Mouse (Mus musculus) intestine, embryonic 16.5 days (tissue): ENCODE results near the gene Plac9a. TPM values are rescaled to one million over a fixed set of nuclear protein-coding genes. Genes with fewer than 3 reads are reported as not detected.
"Not testable (repeated sequence)": the region's sequence is repeated elsewhere in the genome, so short reads cannot be mapped to it uniquely, and the experiment has no call there.

ENCODE experiments used
- ATAC-seq: fragments of 200-750 bp; cut with Nextera tagmentation; 2 replicates; pipeline ENCODE4 v1.8.0; 2017; ENCODE audit warnings: moderate TSS enrichment, moderate library complexity
- H3K27ac ChIP-seq: fragments of 300-500 bp; sonication (generic); 2 replicates; pipeline ENCODE4 v1.5.1; 2014; ENCODE audit warnings: mild to moderate bottlenecking, low read length
- H3K27me3 ChIP-seq: fragments of 300-500 bp; sonication (generic); replicated peaks from 2 replicates; pipeline ENCODE4 v1.6.1; 2014; ENCODE audit warnings: low read length, control low read depth, mixed read lengths; ENCODE audit not compliant: control insufficient read depth, insufficient read depth
- H3K36me3 ChIP-seq: fragments of 300-500 bp; sonication (generic); 2 replicates; pipeline ENCODE4 v1.6.1; 2014; ENCODE audit warnings: low read length, control low read depth; ENCODE audit not compliant: control insufficient read depth, insufficient read depth
- H3K4me1 ChIP-seq: fragments of 300-500 bp; sonication (generic); 2 replicates; pipeline ENCODE4 v1.6.1; 2014; ENCODE audit warnings: low read length, control low read depth, mixed read lengths; ENCODE audit not compliant: control insufficient read depth, insufficient read depth
- H3K4me2 ChIP-seq: fragments of 300-500 bp; sonication (generic); 2 replicates; pipeline ENCODE4 v1.6.1; 2014; ENCODE audit warnings: low read depth, low read length, control low read depth
- H3K4me3 ChIP-seq: fragments of 300-500 bp; sonication (generic); 2 replicates; pipeline ENCODE4 v1.5.1; 2014; ENCODE audit warnings: mild to moderate bottlenecking, low read length
- H3K9ac ChIP-seq: fragments of 300-500 bp; sonication (generic); 2 replicates; pipeline ENCODE4 v1.6.1; 2014; ENCODE audit warnings: low read depth, low read length
- H3K9me3 ChIP-seq: fragments of 300-500 bp; sonication (generic); 2 replicates; pipeline ENCODE4 v1.6.1; 2016; ENCODE audit warnings: low read length, control low read depth; ENCODE audit not compliant: control insufficient read depth
- WGBS: fragments of 180-500 bp; shearing (Covaris S2); extraction: QIAGEN DNeasy Blood & Tissue Kit; methylation state at CpG from one replicate; pipeline ENCODE4 v1.1.7; 2014; 5-methylcytosine and 5-hydroxymethylcytosine counted together
- polyA plus RNA-seq: library from polyadenylated mRNA; unstranded; fragments of >200 nt; fragmentation: Nextera tagmentation; extraction: Ambion mirVana; gene quantifications from 2 replicates; pipeline ENCODE4 v1.2.1, GENCODE M21; 2015

Plac9a gene
- 0.86 and 1.9 TPM in 2 replicates for polyA plus RNA-seq

DNA sequence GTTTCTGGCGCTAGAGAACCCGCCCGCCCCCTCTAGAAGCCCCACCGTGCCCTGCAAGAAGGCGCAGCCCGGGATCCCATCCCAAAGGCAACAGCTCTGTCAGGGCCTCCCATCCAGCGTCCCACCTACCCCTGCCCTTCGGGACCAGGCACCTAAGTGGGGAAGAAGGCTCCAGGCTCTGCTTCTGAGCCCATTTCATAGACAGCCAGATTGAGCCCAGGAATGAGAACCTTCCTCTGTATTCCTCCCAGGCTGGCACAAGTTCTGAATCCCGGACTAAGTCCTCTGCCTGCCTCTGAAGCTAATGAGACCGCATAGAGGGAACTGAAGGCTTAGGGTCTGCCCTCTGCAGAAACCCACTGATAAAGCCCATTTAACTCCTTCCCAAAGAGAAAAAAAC, at the start of gene Plac9a:
Gene Plac9a, minus strand, starts transcription at position 101 of the 400 bp plus-strand sequence.
- not testable (repeated sequence) for H3K4me3 ChIP-seq, ATAC-seq, H3K36me3 ChIP-seq, H3K4me1 ChIP-seq, H3K9ac ChIP-seq, H3K4me2 ChIP-seq, H3K9me3 ChIP-seq, H3K27ac ChIP-seq, H3K27me3 ChIP-seq
- WGBS = no CpG with 5 or more reads among the region's 10 CpGs

DNA sequence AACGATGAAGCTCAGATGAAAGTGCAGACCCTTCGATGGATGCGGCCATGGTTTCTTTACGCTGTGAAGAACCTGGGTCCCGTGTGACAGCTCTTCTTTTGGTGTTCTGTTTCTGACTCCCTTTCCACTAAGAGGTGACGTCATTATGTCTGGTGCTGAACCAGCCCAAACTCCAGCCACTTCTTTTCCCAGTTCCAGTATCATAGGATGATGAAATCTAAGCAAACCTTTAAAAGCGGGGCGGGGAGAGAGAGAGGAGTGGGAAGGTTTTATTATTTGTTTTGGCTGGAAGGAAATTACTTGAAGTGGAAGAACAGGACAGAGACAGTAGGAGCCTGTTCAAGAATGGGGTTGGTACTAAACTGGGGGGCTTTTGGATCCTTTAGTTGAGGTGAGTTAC, 35.1 kb upstream of the Plac9a start, which contains the start of gene Cphx1:
Gene Cphx1, plus strand, starts transcription at position 301 of the 400 bp plus-strand sequence.
- H3K27me3 ChIP-seq, H3K4me2 ChIP-seq, H3K4me3 ChIP-seq, H3K36me3 ChIP-seq, H3K9ac ChIP-seq, H3K4me1 ChIP-seq, ATAC-seq, H3K9me3 ChIP-seq, H3K27ac ChIP-seq: not testable (repeated sequence)
- WGBS = no CpG with 5 or more reads among the region's 8 CpGs

- WGBS = no CpG with 5 or more reads among the region's 5 CpGs
- not testable (repeated sequence) for H3K4me2 ChIP-seq
- ATAC-seq = peak; percentile 96
Observed at GRCm38 (mm10) chr14:25936867-25937630, 34.1 kb upstream of the Plac9a start.

GRCm38 (mm10) chr14:25927562-25927881, 24.6 kb upstream of the Plac9a start, which contains the start of gene Tmem254a:
Gene Tmem254a, minus strand, starts transcription at chr14:25927672.
- peak; percentile 92 for ATAC-seq
- H3K9ac ChIP-seq, H3K4me2 ChIP-seq, H3K27me3 ChIP-seq, H3K36me3 ChIP-seq, H3K4me3 ChIP-seq, H3K27ac ChIP-seq, H3K9me3 ChIP-seq, H3K4me1 ChIP-seq: not testable (repeated sequence)
- no CpG with 5 or more reads among the region's 10 CpGs for WGBS

More at GRCm38 (mm10) chr14:25936867-25937630, 34.1 kb upstream of the Plac9a start:
- not testable (repeated sequence) for H3K9me3 ChIP-seq, H3K36me3 ChIP-seq, H3K9ac ChIP-seq, H3K27me3 ChIP-seq, H3K4me1 ChIP-seq, H3K4me3 ChIP-seq, H3K27ac ChIP-seq

- not testable (repeated sequence) for H3K4me2 ChIP-seq, H3K4me3 ChIP-seq, H3K27me3 ChIP-seq, H3K4me1 ChIP-seq, H3K9ac ChIP-seq, H3K9me3 ChIP-seq, H3K27ac ChIP-seq, H3K36me3 ChIP-seq
- no CpG with 5 or more reads among the region's 44 CpGs for WGBS
- peak; percentile 97 for ATAC-seq
Observed at GRCm38 (mm10) chr14:25926814-25927561, 24.1 kb upstream of the Plac9a start.

- H3K27ac ChIP-seq, H3K4me3 ChIP-seq, H3K4me2 ChIP-seq, H3K36me3 ChIP-seq, H3K27me3 ChIP-seq, H3K4me1 ChIP-seq, ATAC-seq, H3K9me3 ChIP-seq, H3K9ac ChIP-seq: not testable (repeated sequence)
- no CpG with 5 or more reads among the region's 5 CpGs for WGBS
Observed at GRCm38 (mm10) chr14:25918427-25919170, 15.7 kb upstream of the Plac9a start.

DNA sequence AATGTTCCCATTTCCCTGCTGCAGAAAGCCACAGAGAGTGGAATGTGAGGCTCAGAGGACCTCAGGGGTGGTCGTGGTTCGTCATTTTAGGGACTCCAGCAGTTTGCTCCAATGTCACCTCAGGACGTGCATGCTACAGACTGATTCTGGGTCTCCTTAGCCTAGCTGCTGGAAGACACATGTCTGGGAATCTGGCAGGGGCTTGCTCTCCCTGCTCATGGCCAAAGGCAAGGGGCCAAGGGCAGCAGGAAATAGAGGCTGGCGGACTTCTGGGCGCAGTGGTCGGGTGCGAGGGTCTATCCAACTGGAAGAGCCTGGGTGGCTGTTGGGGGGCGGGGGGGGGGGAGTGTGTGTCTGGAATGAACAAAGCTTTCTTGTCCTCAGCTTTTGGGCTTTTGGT, 6.1 kb upstream of the Plac9a start:
- H3K36me3 ChIP-seq, ATAC-seq, H3K9me3 ChIP-seq, H3K4me1 ChIP-seq, H3K9ac ChIP-seq, H3K27me3 ChIP-seq, H3K4me3 ChIP-seq, H3K4me2 ChIP-seq, H3K27ac ChIP-seq: not testable (repeated sequence)
- WGBS = no CpG with 5 or more reads among the region's 8 CpGs

DNA sequence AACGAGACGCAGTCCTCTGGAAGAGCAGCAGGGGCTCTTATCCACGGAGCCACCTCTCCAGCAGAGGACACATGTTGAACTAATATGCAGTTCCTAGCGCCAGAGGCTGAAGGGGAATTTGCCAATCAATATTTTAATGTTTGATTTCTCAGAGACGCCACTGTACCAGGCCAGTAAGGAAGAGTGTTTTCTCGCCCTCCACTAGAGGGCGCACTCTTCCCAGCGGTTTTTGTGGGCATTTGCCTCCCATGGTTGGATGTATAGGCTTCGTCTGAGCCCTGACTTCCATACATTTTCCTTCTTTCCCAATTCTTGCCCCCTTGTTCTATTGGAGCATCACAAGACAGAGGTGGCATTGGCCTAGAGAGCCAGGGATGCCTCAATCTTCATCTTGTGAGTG, 4.4 kb upstream of the Plac9a start:
- not testable (repeated sequence) for H3K4me3 ChIP-seq, H3K27me3 ChIP-seq, H3K27ac ChIP-seq, H3K9me3 ChIP-seq, H3K4me1 ChIP-seq, H3K4me2 ChIP-seq, H3K36me3 ChIP-seq, ATAC-seq, H3K9ac ChIP-seq
- WGBS = no CpG with 5 or more reads among the region's 9 CpGs

- not testable (repeated sequence) for H3K27ac ChIP-seq, H3K36me3 ChIP-seq, H3K4me1 ChIP-seq, H3K9ac ChIP-seq, H3K4me3 ChIP-seq, H3K9me3 ChIP-seq, H3K27me3 ChIP-seq, H3K4me2 ChIP-seq, ATAC-seq
- no CpG with 5 or more reads among the region's 5 CpGs for WGBS
Observed at GRCm38 (mm10) chr14:25905243-25905642, 2.3 kb upstream of the Plac9a start.
